Mouse (Mus musculus) testis, adult 2 months (tissue): Measurements from ENCODE around the gene Pcnx2. TPM values are rescaled to one million over a fixed set of nuclear protein-coding genes. Genes with fewer than 3 reads are reported as not detected.

Experiments
- H3K27ac ChIP-seq: fragments of 200-500 bp; 2 replicates; pipeline ENCODE4 v1.5.1; 2012; ENCODE audit warnings: low read depth, low read length; ENCODE audit not compliant: control insufficient read depth, insufficient read depth
- H3K27me3 ChIP-seq: fragments of 200-500 bp; 2 replicates; pipeline ENCODE4 v1.6.1; 2012; ENCODE audit warnings: mild to moderate bottlenecking, low read length, moderate library complexity; ENCODE audit not compliant: control insufficient read depth, insufficient read depth
- H3K36me3 ChIP-seq: fragments of 200-500 bp; 2 replicates; pipeline ENCODE4 v1.6.1; 2012; ENCODE audit warnings: mild to moderate bottlenecking, low read length; ENCODE audit not compliant: control insufficient read depth, insufficient read depth
- H3K4me1 ChIP-seq: fragments of 200-500 bp; 2 replicates; pipeline ENCODE4 v1.6.1; 2012; ENCODE audit warnings: low read length; ENCODE audit not compliant: control insufficient read depth, insufficient read depth
- H3K4me3 ChIP-seq: fragments of 200-500 bp; 2 replicates; pipeline ENCODE4 v1.5.1; 2012; ENCODE audit warnings: low read depth, mild to moderate bottlenecking, low read length, moderate library complexity, mixed read lengths; ENCODE audit not compliant: control insufficient read depth
- CTCF ChIP-seq: fragments of 200-500 bp; IDR thresholded peaks from 2 replicates; pipeline ENCODE4 v1.5.1; 2012; ENCODE audit warnings: low read depth, mild to moderate bottlenecking, inconsistent platforms, low read length, moderate library complexity; ENCODE audit not compliant: control insufficient read depth, insufficient read depth, insufficient replicate concordance
- POLR2A ChIP-seq: fragments of 200-500 bp; IDR thresholded peaks from 2 replicates; pipeline ENCODE4 v1.6.1; 2012; ENCODE audit warnings: low read depth, mild to moderate bottlenecking, inconsistent platforms, low read length, moderate library complexity; ENCODE audit not compliant: control insufficient read depth
- polyA plus RNA-seq: library from polyadenylated mRNA; depleted of rRNA; stranded (reverse); fragments of >200 nt; gene quantifications from 2 replicates; pipeline ENCODE4 v1.2.3, GENCODE M21; 2012

Gene Pcnx2
- polyA plus RNA-seq, 1 experiment = 8.4 TPM

DNA sequence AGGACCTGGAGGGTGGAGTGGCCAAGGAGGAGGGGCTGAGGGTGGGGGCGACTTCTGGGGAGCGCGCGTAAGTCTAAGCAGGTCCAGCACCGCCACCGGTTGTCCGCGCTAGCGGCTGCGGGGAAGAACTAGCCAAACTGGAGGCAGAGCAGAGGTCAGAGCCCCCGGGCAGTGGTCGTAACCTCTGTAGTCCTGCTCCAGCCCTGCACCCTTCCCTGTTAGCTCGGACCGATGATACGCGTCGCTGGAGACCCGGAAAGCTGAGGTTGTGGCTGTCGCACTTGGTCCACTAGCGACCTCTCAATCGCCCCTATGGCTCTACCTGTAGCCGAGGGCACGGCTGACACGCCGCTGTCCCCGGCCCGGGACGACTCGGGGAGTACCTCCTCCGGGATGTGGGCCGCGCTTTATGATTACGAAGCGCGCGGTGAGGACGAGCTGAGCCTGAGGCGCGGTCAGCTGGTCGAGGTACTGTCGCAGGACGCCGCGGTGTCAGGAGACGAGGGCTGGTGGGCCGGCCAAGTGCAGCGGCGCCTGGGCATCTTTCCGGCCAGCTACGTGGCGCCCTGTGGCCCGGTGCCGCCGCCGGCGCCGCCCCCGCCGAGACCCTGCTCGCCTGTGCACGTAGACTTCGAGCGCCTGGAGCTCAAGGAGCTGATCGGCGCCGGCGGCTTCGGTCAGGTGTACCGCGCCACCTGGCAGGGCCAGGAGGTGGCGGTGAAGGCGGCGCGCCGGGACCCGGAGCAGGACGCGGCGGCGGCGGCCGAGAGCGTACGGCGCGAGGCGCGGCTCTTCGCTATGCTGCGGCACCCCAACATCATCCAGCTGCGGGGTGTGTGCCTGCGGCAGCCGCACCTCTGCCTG lies 12.5 kb upstream of the Pcnx2 start, which contains the start of gene Map3k21:
Map3k21 (plus strand) TSS at position 86 of the 864 bp plus-strand sequence.
- TF ChIP-seq POLR2A (0 out of 2 replicates have a peak, but pooled peaks have one; percentile 38), CTCF (no peak)
- Histone ChIP-seq H3K4me3 (peak within 1 kb of the TSS; percentile 69), H3K27me3 (no peaks in the 10 kb centered on the region), H3K27ac (peak within 1 kb of the TSS; percentile 46), H3K36me3 (no peaks in the 10 kb centered on the region), H3K4me1 (peaks cover 9% of the 10 kb centered on the region)

DNA sequence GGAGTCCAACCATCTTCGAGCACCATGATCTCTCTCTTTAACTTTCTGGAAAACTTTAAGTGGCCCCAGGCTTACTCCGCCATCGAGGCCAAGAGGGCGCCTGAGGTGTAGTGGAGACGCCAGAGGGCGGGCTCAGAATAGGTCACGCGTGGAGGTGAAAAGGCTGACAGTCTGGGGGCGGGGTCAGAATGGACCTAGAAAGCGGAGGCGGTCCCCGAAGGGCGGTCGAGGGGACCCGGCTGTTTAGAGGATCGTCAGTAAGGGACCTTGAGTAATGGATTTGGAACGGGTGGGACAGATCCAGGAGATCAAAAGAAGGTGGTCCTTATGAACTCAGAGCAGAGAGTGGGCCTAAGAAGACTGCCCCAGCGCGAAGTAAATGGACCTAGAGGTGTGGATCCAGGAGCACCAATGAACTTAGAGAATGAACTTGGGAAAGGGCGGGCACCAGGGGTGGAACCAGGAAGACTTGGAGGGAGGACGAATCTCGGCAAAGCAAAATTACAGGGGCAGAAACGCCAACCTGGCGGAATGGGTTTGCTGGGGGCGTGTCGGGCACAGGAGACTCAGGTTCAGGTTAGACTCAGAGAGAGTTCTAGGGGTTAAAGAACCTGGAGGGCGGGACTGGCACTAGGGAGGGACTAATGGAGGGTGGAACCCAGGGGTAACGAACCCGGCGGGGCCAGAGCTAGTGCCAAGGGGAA lies 11.7 kb upstream of the Pcnx2 start:
- no peak for TF ChIP-seq CTCF
- no peak for TF ChIP-seq POLR2A
- Histone ChIP-seq H3K4me1 (peaks cover 9% of the 10 kb centered on the region), H3K4me3 (no peak overlapping the region; the same call in 1 of the 2 replicates), H3K27ac (peak overlapping the region; percentile 46), H3K27me3 (no peaks in the 10 kb centered on the region), H3K36me3 (no peaks in the 10 kb centered on the region)

DNA sequence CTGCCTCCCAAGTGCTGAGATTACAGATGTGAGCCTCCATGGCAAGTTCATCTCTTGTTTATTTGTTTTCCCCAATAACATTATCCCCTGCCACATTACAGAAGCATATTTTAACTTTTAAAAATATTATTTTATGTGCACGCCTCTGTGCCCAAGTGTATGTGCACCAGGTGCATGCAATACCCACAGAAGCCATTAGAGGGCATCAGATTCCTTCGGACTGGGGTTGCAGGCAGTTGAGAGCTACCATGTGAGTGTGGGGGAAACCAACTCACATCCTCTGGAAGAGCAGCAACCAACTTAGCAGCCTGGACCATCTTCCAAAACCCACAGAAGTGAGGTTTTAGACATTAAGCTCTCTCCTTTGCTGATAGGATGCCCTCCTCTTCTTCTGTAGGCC lies 9.2 kb upstream of the Pcnx2 start:
- H3K27me3 ChIP-seq = no peaks in the 10 kb centered on the region

DNA sequence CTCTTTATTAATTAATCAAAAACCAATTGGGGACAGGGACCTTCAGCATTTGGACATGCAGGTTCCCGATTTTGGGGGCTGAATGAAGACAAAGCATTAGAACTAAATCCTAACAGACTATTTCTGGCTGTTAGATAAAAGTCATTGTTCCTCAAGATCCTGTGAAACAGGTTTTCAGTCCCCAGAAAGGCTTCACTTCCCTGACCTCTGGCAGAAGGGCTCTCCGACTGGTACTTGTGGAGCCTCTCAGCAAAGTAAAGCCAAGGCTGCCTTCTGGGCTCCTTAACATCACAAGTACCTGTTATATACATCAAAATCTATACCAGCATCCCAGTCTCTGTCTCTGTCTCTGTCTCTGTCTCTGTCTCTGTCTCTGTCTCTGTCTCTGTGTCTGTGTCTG lies 7.2 kb upstream of the Pcnx2 start:
- Histone ChIP-seq H3K4me3 (no peak overlapping the region), H3K27ac (no peak overlapping the region), H3K27me3 (no peaks in the 10 kb centered on the region), H3K36me3 (no peaks in the 10 kb centered on the region), H3K4me1 (no peaks in the 10 kb centered on the region; the same call in 1 of the 2 replicates)
- TF ChIP-seq POLR2A (no peak), CTCF (no peak)

More for the DNA sequence above, 9.2 kb upstream of the Pcnx2 start:
- H3K4me3 ChIP-seq = no peak overlapping the region
- peak; percentile 66; the same call in 1 of the 2 replicates for TF ChIP-seq CTCF
- no peak for TF ChIP-seq POLR2A
- H3K36me3 ChIP-seq = no peaks in the 10 kb centered on the region
- H3K27ac ChIP-seq = no peak overlapping the region
- H3K4me1 ChIP-seq = peaks cover 9% of the 10 kb centered on the region

DNA sequence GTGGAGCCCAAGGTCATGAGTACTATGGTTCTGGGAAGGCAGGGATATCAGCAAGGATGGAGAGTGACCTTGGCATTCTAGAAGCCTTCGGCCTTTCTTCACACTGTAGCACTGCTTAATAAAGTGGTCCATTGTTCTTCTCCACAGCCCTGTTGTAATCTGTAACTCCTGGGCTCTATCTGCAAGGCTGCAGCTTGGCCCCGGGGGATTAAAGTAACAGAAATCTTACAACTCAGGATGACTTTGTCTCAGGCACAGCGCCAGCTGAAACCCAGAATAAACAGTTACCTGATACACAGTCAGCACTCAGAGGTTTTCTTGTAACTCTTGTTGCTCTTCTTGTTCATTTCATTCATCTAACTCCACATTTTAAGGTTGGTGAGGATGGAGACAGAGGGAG lies 4.4 kb upstream of the Pcnx2 start:
- H3K4me3 ChIP-seq = no peak overlapping the region
- peaks cover 5% of the 10 kb centered on the region for H3K4me1 ChIP-seq
- TF ChIP-seq POLR2A (no peak), CTCF (no peak)
- H3K27ac ChIP-seq = peak overlapping the region; percentile 72; the same call in 1 of the 2 replicates
- H3K27me3 ChIP-seq = 0 out of 2 replicates have a peak, but pooled peaks cover 2% of the 10 kb centered on the region
- no peaks in the 10 kb centered on the region for H3K36me3 ChIP-seq

DNA sequence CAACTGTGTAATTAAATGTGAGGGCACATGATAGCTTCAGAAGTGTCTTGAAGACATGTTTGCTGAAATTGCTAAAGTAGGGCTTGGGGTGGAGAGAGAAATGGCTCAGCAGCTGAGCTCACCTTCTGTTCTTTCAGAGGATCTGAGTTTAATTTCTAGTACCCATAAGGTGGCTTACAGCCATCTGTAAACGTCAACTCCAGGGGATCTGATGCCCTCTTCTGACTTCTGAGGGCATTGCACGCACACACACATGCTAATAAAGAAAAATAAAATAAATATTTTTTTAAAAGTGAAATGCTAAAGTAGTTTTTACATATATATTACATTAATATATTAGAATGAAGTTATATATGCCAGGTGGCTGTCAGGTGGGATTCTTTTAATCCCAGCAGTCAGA lies 3.0 kb upstream of the Pcnx2 start:
- H3K27me3 ChIP-seq = 0 out of 2 replicates have a peak, but pooled peaks cover 2% of the 10 kb centered on the region
- no peak overlapping the region for H3K27ac ChIP-seq
- H3K4me3 ChIP-seq = no peak overlapping the region
- no peak for TF ChIP-seq POLR2A
- no peak for TF ChIP-seq CTCF
- peaks cover 5% of the 10 kb centered on the region for H3K4me1 ChIP-seq
- H3K36me3 ChIP-seq = no peaks in the 10 kb centered on the region

DNA sequence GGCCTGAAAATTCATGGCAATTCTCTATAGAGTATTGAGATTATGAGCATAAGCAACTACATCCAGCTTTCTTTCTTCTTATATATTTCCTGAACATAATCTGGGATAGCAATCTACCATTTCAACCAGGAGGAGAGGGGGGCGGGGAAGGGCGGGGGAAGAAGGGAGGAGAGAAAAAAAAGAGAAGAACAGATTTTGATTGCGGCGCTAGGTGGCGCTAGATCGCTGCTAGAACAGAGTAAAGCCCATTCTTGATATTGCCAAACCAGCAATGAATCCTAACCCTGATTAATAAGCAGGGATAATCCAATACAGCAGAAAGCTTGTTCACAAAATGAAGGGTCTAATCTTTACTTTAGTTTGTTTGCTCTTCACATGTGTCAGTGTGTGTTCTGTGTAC lies 782 bp upstream of the Pcnx2 start:
- peaks cover 5% of the 10 kb centered on the region for H3K4me1 ChIP-seq
- peak; percentile 19; the same call in 1 of the 2 replicates for TF ChIP-seq CTCF
- TF ChIP-seq POLR2A = no peak
- H3K27me3 ChIP-seq = 0 out of 2 replicates have a peak, but pooled peaks cover 2% of the 10 kb centered on the region
- H3K4me3 ChIP-seq = no peak overlapping the region
- H3K36me3 ChIP-seq = no peaks in the 10 kb centered on the region
- no peak overlapping the region for H3K27ac ChIP-seq
